In the genomic region with DNA sequence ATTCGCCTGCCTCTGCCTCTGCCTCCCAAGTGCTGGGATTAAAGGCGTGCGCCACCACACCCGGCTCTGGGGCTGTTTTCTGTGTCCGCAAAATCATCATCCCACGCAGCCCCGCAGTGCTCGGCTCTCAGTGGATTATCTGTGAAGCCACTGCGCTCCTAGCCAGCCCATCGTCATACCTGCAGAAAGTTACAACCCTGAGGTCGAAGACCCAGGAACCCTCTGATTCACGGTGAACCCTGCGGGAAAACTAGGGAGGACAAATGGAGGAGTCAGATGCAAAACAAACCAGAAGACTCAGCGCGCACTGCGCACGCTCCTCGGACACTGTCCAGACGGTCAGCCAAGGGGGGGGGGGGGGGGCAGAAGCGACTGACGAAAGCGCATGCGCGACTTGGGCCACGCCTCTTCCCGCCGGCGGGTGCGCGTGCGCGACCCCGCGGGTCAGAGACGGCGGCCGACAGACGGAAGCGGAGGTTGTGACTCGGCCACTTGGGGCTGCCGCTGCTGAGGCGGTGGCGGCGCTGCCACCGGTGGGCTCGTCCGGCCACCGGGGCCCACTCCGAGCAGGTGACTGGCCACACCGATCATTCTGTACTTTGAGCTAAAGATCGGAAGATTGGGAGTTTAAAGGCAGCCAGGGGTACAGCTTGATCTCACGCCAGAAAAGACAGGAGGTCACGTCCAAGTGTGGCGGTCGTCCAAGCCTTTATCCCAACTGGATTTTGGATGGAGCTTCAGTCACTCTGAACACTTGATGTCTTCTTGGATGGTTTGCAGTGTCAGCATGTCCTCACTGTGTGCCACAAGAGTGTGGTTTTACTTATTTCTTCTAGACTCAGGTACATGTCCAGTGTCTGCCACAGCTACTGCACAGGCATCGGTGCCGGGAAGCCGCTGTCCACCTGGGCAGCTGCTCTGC, we compare ENCODE assay signal across 7 mouse cellular contexts. TPM values are rescaled to one million over a fixed set of nuclear protein-coding genes. Genes with fewer than 3 reads are reported as not detected.
DNase-seq lines count a peak whose midpoint lies in the region; ATAC-seq and TF ChIP-seq lines count a peak whose summit lies in the region.

TSS of gene Acad12 (minus strand) at position 347 of the 922 bp plus-strand sequence.

- H3K4me2 ChIP-seq in embryonic facial prominence, embryonic 11.5 days (ENCODE audit: low read depth, low read length), result peak within 1 kb of the TSS; percentile 78
- peak within 1 kb of the TSS; percentile 82 for H3K4me2 ChIP-seq in intestine, postnatal 0 days (replicated peaks; ENCODE audit: low read depth)
- peak within 1 kb of the TSS; percentile 77 for H3K4me2 ChIP-seq in midbrain, embryonic 11.5 days

- peak within 1 kb of the TSS; percentile 81 for H3K9ac ChIP-seq in embryonic facial prominence, embryonic 11.5 days (replicated peaks; ENCODE audit: low read length)
- H3K9ac ChIP-seq in intestine, postnatal 0 days (ENCODE audit: low read depth, low read length), result peak within 1 kb of the TSS; percentile 73
- peak within 1 kb of the TSS; percentile 87 for H3K9ac ChIP-seq in midbrain, embryonic 11.5 days (ENCODE audit: low read length)

- H3K4me3 ChIP-seq in embryonic facial prominence, embryonic 11.5 days (ENCODE audit: low read depth, low read length), result peak within 1 kb of the TSS; percentile 69
- peak within 1 kb of the TSS; percentile 76 for H3K4me3 ChIP-seq in intestine, postnatal 0 days (ENCODE audit: low read depth, low read length)
- H3K4me3 ChIP-seq in midbrain, embryonic 11.5 days (ENCODE audit: low read depth, low read length), result peak within 1 kb of the TSS; percentile 64

- intact Hi-C loops in left cerebral cortex, postnatal 4 days (cut with DNase I), result no loop called here

- no peaks in the 10 kb centered on the region for H3K27me3 ChIP-seq in embryonic facial prominence, embryonic 11.5 days (ENCODE audit: control insufficient read depth, insufficient read depth, low read length)
- H3K27me3 ChIP-seq in intestine, postnatal 0 days (replicated peaks; ENCODE audit: control insufficient read depth, insufficient read depth, low read length), result no peaks in the 10 kb centered on the region
- no peaks in the 10 kb centered on the region for H3K27me3 ChIP-seq in midbrain, embryonic 11.5 days (ENCODE audit: control insufficient read depth, insufficient read depth, low read length)

- no peaks in the 10 kb centered on the region for H3K9me3 ChIP-seq in embryonic facial prominence, embryonic 11.5 days (replicated peaks; ENCODE audit: control insufficient read depth, low read length)
- H3K9me3 ChIP-seq in intestine, postnatal 0 days (ENCODE audit: control insufficient read depth), result no peaks in the 10 kb centered on the region
- no peaks in the 10 kb centered on the region for H3K9me3 ChIP-seq in midbrain, embryonic 11.5 days (ENCODE audit: control insufficient read depth, low read length)

- no peaks in the 10 kb centered on the region; the same call in 1 of the 2 replicates for H3K4me1 ChIP-seq in embryonic facial prominence, embryonic 11.5 days (ENCODE audit: control insufficient read depth, insufficient read depth, low read length)
- no peaks in the 10 kb centered on the region for H3K4me1 ChIP-seq in intestine, postnatal 0 days (replicated peaks; ENCODE audit: control insufficient read depth, insufficient read depth, low read length)
- peaks cover 9% of the 10 kb centered on the region for H3K4me1 ChIP-seq in midbrain, embryonic 11.5 days (ENCODE audit: control insufficient read depth, insufficient read depth, low read length)

- H3K36me3 ChIP-seq in embryonic facial prominence, embryonic 11.5 days (replicated peaks; ENCODE audit: control insufficient read depth, insufficient read depth, low read depth, low read length), result no peaks in the 10 kb centered on the region
- no peaks in the 10 kb centered on the region for H3K36me3 ChIP-seq in intestine, postnatal 0 days (ENCODE audit: control insufficient read depth, insufficient read depth)
- no peaks in the 10 kb centered on the region for H3K36me3 ChIP-seq in midbrain, embryonic 11.5 days (ENCODE audit: control insufficient read depth, insufficient read depth, low read length)

- ATAC-seq in embryonic facial prominence, embryonic 11.5 days (replicated peaks; ENCODE audit: insufficient number of reproducible peaks, low FRiP score, low TSS enrichment, low read depth), result peak; percentile 81
- peak; percentile 91 for ATAC-seq in granulocyte monocyte progenitor cell, adult 5-6 weeks (replicated peaks; ENCODE audit: poor library complexity, severe bottlenecking)
- peak; percentile 74 for ATAC-seq in intestine, postnatal 0 days
- ATAC-seq in midbrain, embryonic 11.5 days (ENCODE audit: low FRiP score), result peak; percentile 89

- TF ChIP-seq CTCF in intestine, postnatal 0 days (IDR thresholded peaks at IDR 0.05; ENCODE audit: low read depth), result peak; percentile 41

- DNase-seq in adrenal gland, postnatal 25 days, result peak; percentile 91
- DNase-seq in embryonic facial prominence, embryonic 11.5 days (ENCODE audit: low spot score), result peak; percentile 90
- peak; percentile 89 for DNase-seq in left cerebral cortex, postnatal 4 days
- peak; percentile 100 for DNase-seq in midbrain, embryonic 11.5 days (ENCODE audit: low spot score, missing footprints)
- DNase-seq in skeletal muscle tissue, adult 2 months (ENCODE audit: low read depth, low spot score), result peak; percentile 92

- WGBS in embryonic facial prominence, embryonic 11.5 days, result 1% methylated on average over 56 of the region's 58 CpGs
- under 1% methylated on average over 57 of the region's 58 CpGs for WGBS in intestine, postnatal 0 days
- WGBS in midbrain, embryonic 11.5 days, result 1% methylated on average over 54 of the region's 58 CpGs

- peak within 1 kb of the TSS; percentile 70 for H3K27ac ChIP-seq in embryonic facial prominence, embryonic 11.5 days (replicated peaks; ENCODE audit: low read depth, low read length)
- H3K27ac ChIP-seq in intestine, postnatal 0 days (ENCODE audit: low read depth, low read length), result peak within 1 kb of the TSS; percentile 75
- peak within 1 kb of the TSS; percentile 15; the same call in 1 of the 2 replicates for H3K27ac ChIP-seq in midbrain, embryonic 11.5 days (ENCODE audit: low read depth, low read length)

RNA-seq across cellular contexts. Expression of gene Acad12, which starts in this region (rescaled TPM):
- total RNA-seq in adrenal gland, postnatal 25 days (2021), result 19.8 and 26.7 TPM in 2 replicates
- 1.5 and 1.8 TPM in 2 replicates for polyA plus RNA-seq in embryonic facial prominence, embryonic 11.5 days (2014; fragmentation: Nextera tagmentation; extraction: Ambion mirVana)
- total RNA-seq in granulocyte monocyte progenitor cell, adult 5-6 weeks (2014; fragmentation: Nextera tagmentation), result 0.84 and 2.5 TPM in 2 replicates
- 2.7 and 3.3 TPM in 2 replicates for total RNA-seq in granulocyte monocyte progenitor cell, adult 5-6 weeks (2017)
- polyA plus RNA-seq in intestine, postnatal 0 days (2015; fragmentation: Nextera tagmentation; extraction: Ambion mirVana), result 3.5 and 3.8 TPM in 2 replicates
- total RNA-seq in left cerebral cortex, postnatal 4 days (2021), result 1 to 10 TPM; 3.7 TPM
- polyA plus RNA-seq in midbrain, embryonic 11.5 days (2014; fragmentation: Nextera tagmentation; extraction: Ambion mirVana), result 1.5 TPM in 2 replicates

Comparison
In these comparisons a context has a peak if more than half of its experiments do, and no peak if none do; other contexts are left out.
1. Peak in every context shown above with its lines: DNase-seq, ATAC-seq, H3K4me3 ChIP-seq and H3K27ac ChIP-seq.
2. H3K27ac ChIP-seq: peak in every context shown above with its lines; median percentile 75 in intestine, postnatal 0 days; 70 in embryonic facial prominence, embryonic 11.5 days; 15 in midbrain, embryonic 11.5 days.